Mouse (Mus musculus): ENCODE measurements around the gene Hoxa11. TPM values are rescaled to one million over a fixed set of nuclear protein-coding genes. Genes with fewer than 3 reads are reported as not detected.

Gene Hoxa11
- polyA plus RNA-seq, 1 experiment from 2014 or later = not detected

DNA sequence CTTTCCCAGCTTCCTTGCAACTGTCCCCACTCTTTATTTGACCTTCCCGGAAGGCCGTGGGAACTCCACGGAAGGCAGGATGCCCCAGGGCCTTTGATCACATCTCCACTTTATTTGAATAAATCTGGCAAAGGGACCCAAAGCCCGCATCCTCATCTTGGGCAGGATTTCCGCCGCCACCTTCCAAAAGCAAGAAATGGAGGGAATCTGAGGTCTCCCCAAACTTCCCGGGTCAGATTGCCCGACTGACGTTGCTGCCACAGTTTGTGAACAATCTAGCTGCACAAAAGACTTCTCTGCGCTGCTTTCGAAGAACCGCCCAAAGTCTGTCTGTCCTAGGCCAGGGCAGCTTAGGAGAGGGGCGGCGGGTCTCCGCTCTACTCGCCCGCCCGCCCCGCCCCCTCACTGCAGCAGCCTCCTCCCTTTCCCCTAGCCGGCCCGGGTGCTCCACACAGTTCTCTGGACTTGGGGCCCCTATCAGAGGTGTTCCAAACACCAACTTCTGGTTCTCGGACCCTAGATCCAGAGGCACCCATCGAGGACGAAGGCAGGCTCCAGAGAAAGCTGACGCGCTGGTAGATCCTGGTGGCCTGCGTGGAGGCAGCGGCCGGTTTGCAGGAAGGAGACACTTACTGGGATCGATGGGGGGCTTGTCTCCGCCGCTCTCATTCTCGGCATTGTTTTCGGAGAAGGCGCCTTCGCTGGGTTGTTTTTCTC is 20.6 kb downstream of the Hoxa11 start:
- H3K9me3 ChIP-seq (ENCODE audit: control insufficient read depth, low read length) = no peaks in the 10 kb centered on the region
- DNase-seq (ENCODE audit: low spot score) (no peak), ATAC-seq (ENCODE audit: low FRiP score) (no peak)
- no peak overlapping the region for H3K9ac ChIP-seq
- no peak overlapping the region for H3K4me2 ChIP-seq (replicated peaks)
- H3K4me3 ChIP-seq (replicated peaks; ENCODE audit: low read length) = no peak overlapping the region
- no peaks in the 10 kb centered on the region for H3K36me3 ChIP-seq (replicated peaks; ENCODE audit: control insufficient read depth, insufficient read depth)
- H3K27ac ChIP-seq = no peak overlapping the region
- peaks cover 99% of the 10 kb centered on the region for H3K27me3 ChIP-seq (ENCODE audit: control insufficient read depth, insufficient read depth, low read length)
- under 1% methylated on average over 36 of the region's 36 CpGs for WGBS
- H3K4me1 ChIP-seq (replicated peaks; ENCODE audit: control insufficient read depth, insufficient read depth, low read length) = 0 out of 2 replicates have a peak, but pooled peaks cover 4% of the 10 kb centered on the region

DNA sequence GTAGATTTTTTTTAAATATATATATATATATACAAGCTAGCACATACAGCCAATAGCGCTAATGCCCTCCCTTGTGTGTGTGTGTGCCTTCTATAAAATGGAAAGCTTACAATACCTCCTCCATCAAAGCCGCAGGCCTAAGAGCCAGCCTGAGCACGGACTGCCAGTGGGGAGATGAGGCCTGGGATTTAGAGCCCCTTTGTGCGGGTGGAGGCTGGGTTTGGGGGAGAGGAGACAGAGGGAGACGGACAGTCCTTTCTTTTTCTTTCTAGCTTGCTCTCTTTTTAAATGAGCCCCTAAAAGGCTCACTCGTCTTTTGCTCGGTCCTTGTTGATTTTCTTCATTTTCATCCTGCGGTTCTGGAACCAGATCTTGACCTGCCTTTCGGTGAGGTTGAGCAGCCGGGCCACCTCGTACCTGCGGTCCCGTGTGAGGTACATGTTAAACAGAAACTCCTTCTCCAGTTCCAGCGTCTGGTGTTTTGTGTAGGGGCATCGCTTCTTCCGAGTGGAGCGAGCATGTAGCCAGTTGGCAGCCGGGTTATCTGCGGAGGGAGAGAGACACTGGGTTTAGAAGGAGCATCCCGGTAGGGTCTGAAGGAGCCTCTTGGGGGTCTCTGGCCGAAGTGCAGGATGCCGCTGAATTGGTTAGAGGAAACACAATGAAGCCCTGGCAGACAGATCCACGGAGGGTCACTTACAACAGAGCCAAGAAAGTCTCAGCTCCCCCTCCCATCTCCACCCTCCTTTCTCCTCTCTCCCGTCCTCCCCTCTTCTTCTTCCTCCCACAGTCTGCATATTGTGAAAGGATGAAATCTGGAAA is 21.5 kb downstream of the Hoxa11 start:
- H3K9ac ChIP-seq = no peak overlapping the region
- no peaks in the 10 kb centered on the region for H3K9me3 ChIP-seq (ENCODE audit: control insufficient read depth, low read length)
- H3K4me1 ChIP-seq (replicated peaks; ENCODE audit: control insufficient read depth, insufficient read depth, low read length) = 0 out of 2 replicates have a peak, but pooled peaks cover 4% of the 10 kb centered on the region
- no peak overlapping the region for H3K4me3 ChIP-seq (replicated peaks; ENCODE audit: low read length)
- H3K27ac ChIP-seq = no peak overlapping the region
- ATAC-seq (ENCODE audit: low FRiP score) = no peak
- no peaks in the 10 kb centered on the region for H3K36me3 ChIP-seq (replicated peaks; ENCODE audit: control insufficient read depth, insufficient read depth)
- H3K27me3 ChIP-seq (ENCODE audit: control insufficient read depth, insufficient read depth, low read length) = peaks cover 99% of the 10 kb centered on the region
- no peak overlapping the region for H3K4me2 ChIP-seq (replicated peaks)
- 1% methylated on average over 24 of the region's 24 CpGs for WGBS
- no peak for DNase-seq (ENCODE audit: low spot score)

DNA sequence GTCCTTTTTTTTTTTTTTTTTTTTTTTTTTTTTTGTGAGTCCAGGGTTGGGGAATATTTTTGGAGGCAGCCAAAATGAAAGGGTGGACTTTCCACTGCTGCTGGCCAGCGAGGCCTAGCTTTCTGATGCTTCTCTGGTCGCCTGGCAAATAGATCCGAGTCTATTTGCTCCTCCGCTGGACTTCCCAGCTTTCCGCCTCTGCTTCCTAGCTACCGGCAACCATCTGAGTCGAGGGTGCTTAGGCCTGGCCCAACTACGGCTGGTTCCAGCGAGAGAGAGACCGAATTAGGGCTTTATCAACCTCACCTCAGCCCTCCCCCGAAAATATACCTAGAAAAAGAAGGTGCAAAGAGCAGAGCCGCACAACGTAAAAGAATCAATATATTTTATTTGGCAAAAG is 22.9 kb downstream of the Hoxa11 start:
- Histone ChIP-seq H3K4me1 (replicated peaks; ENCODE audit: control insufficient read depth, insufficient read depth, low read length) (0 out of 2 replicates have a peak, but pooled peaks cover 4% of the 10 kb centered on the region), H3K9ac (no peak overlapping the region), H3K36me3 (replicated peaks; ENCODE audit: control insufficient read depth, insufficient read depth) (no peaks in the 10 kb centered on the region), H3K9me3 (ENCODE audit: control insufficient read depth, low read length) (no peaks in the 10 kb centered on the region), H3K4me3 (replicated peaks; ENCODE audit: low read length) (no peak overlapping the region), H3K27me3 (ENCODE audit: control insufficient read depth, insufficient read depth, low read length) (peaks cover 100% of the 10 kb centered on the region), H3K27ac (no peak overlapping the region), H3K4me2 (replicated peaks) (no peak overlapping the region)
- no peak for DNase-seq (ENCODE audit: low spot score)
- no peak for ATAC-seq (ENCODE audit: low FRiP score)
- 10% methylated on average over 13 of the region's 13 CpGs for WGBS

DNA sequence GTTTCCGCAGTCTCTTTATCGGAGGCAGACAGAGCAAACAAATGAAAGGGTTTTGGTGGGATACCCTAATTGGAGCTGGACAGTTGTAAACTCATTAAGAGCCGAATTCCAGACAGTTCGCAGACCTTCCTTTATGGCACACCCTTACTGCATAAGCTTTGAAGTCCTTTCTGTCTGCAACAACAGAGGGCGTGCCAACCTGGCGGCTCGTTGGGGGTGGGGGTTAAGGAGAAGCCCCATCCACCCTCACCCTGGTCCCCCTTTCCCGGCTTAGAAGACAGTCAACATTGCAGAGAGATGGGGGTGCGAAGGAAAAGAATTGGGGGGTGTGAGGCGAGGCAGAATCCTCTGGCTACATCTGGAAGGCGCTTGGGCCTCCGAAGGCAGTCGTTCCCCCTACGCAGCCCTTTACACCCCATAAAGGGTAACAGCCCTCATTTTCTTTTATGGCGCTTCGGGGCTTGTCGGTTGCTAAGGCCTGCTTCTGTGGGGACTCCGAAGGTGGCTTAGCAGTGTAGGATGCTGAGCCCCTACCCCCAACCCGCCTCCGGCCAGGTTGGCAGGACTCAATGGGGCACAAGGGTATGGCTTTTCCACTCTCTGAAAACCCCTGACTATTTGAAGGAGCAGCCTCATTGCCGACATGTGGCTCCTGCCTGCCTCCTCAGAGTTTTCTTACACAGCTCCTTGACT is 23.5 kb downstream of the Hoxa11 start:
- Histone ChIP-seq H3K4me2 (replicated peaks) (peak overlapping the region; percentile 63), H3K9me3 (ENCODE audit: control insufficient read depth, low read length) (no peaks in the 10 kb centered on the region), H3K27me3 (ENCODE audit: control insufficient read depth, insufficient read depth, low read length) (peaks cover 100% of the 10 kb centered on the region), H3K36me3 (replicated peaks; ENCODE audit: control insufficient read depth, insufficient read depth) (no peaks in the 10 kb centered on the region), H3K4me3 (replicated peaks; ENCODE audit: low read length) (0 out of 2 replicates have a peak overlapping the region, but pooled peaks have one; percentile 37), H3K4me1 (replicated peaks; ENCODE audit: control insufficient read depth, insufficient read depth, low read length) (0 out of 2 replicates have a peak, but pooled peaks cover 4% of the 10 kb centered on the region), H3K27ac (no peak overlapping the region), H3K9ac (no peak overlapping the region)
- DNase-seq (ENCODE audit: low spot score) (no peak), ATAC-seq (ENCODE audit: low FRiP score) (peak; percentile 3; the same call in 1 of the 2 replicates)
- 5% methylated on average over 21 of the region's 21 CpGs for WGBS

DNA sequence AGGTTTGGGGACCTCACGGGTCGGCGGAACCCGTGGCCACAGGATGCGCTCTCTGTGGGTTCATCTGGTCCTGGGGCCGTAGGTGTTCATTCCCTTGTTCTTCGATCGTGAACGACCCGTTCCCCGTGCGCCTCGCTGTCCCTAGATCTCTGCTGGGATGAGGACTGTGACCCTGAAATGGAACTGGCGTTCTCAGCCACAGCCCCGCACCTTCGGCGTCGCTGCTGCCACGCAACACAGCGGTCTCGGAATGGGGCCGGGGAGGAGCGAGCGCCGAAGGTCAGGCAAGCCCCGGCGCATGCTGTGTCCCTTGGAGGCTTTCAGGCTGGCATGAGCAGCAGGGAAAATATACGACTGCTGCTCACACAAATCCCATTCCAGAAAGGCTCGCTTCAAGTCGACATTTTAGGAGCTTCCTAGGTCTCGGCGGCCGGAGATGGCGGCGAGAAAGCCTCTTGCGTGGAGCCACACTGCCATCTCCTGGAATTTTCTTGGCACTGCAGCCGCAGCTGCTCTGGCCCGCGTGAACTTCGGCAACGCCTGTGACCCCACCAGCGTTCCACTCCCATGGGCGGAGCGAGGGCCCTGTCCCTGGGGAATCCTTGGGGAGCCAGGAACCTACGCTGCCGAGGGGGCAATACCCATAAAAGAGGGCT is 24.1 kb downstream of the Hoxa11 start, which contains the start of gene Hoxa7:
Gene Hoxa7 (minus strand): TSS at position 518 of the 656 bp plus-strand sequence.
- H3K9me3 ChIP-seq (ENCODE audit: control insufficient read depth, low read length) = no peaks in the 10 kb centered on the region
- ATAC-seq (ENCODE audit: low FRiP score) (peak; percentile 67), DNase-seq (ENCODE audit: low spot score) (peak; percentile 92)
- peak within 1 kb of the TSS; percentile 32 for H3K9ac ChIP-seq
- H3K27me3 ChIP-seq (ENCODE audit: control insufficient read depth, insufficient read depth, low read length) = peaks cover 100% of the 10 kb centered on the region
- H3K27ac ChIP-seq = no peak within 1 kb of the TSS
- H3K4me2 ChIP-seq (replicated peaks) = peak within 1 kb of the TSS; percentile 63
- WGBS = 1% methylated on average over 46 of the region's 46 CpGs
- 0 out of 2 replicates have a peak, but pooled peaks cover 4% of the 10 kb centered on the region for H3K4me1 ChIP-seq (replicated peaks; ENCODE audit: control insufficient read depth, insufficient read depth, low read length)
- no peaks in the 10 kb centered on the region for H3K36me3 ChIP-seq (replicated peaks; ENCODE audit: control insufficient read depth, insufficient read depth)
- H3K4me3 ChIP-seq (replicated peaks; ENCODE audit: low read length) = peak within 1 kb of the TSS; percentile 37

DNA sequence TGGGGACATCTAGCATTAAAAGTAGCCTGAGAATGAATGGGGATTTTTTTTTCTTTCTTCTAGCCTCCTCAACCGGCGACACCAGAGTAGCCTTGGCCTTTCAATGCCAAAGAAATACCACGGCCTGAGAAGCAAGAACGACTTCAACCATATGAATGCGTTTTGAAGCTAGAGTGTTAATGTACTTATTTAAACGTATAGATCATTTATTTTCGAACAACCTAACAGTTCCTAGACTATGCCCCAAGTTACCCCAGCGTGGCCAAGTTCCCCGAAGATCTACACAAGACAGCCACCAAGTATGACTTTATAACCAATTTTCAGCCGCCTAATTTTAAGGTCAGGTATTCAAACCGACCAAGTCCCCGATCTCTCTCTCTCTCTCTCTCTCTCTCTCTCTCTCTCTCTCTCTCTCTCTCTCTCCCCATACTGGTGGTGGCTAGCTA is 24.7 kb downstream of the Hoxa11 start:
- no peak overlapping the region for H3K9ac ChIP-seq

DNA sequence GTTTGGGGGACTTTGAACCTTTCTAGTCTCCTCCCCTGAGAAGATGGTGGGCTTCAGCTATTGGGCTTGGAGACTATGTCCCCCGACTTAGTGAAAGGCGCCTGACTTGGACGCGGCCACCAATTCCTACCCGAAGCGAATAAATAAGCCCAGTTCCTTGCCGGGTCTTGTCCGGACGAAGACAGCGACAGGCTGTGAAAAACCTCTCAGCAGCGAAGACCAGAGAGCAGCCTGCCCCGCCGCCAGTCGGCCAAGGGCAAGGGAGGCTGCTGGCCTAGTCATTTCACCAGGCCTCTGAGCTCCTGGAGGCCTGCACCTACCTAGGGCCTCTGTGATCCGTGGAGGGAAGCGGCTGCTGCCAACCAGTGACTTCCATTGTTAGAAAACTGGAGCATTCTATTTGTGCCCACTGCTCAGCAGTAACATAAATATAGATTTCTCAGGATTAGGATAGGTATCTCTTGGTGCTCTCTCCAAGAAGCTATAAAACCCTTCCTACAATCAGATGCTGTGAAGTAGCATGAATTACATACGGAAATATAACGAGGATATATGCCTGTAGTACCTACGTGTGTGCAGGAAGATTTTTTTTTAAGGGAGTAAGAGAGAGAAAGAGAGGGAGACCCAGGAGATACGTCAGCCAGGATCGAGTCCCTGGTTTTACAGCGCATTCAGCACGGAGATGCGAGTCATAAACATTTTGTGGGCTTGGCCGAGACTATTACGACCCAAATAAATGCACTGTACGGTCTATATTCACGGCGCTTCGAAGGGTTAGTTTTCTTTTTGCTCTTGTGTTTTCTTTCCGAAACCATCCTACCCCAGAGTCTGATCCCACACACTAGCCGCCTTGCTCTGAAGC is 25.4 kb downstream of the Hoxa11 start:
- Histone ChIP-seq H3K36me3 (replicated peaks; ENCODE audit: control insufficient read depth, insufficient read depth) (no peaks in the 10 kb centered on the region), H3K9me3 (ENCODE audit: control insufficient read depth, low read length) (no peaks in the 10 kb centered on the region), H3K9ac (no peak overlapping the region), H3K4me1 (replicated peaks; ENCODE audit: control insufficient read depth, insufficient read depth, low read length) (0 out of 2 replicates have a peak, but pooled peaks cover 4% of the 10 kb centered on the region), H3K27ac (no peak overlapping the region), H3K27me3 (ENCODE audit: control insufficient read depth, insufficient read depth, low read length) (peaks cover 100% of the 10 kb centered on the region), H3K4me2 (replicated peaks) (no peak overlapping the region), H3K4me3 (replicated peaks; ENCODE audit: low read length) (no peak overlapping the region)
- ATAC-seq (ENCODE audit: low FRiP score) (no peak), DNase-seq (ENCODE audit: low spot score) (no peak)
- 15% methylated on average over 32 of the region's 32 CpGs for WGBS

More for the DNA sequence above, 24.7 kb downstream of the Hoxa11 start:
- Histone ChIP-seq H3K4me3 (replicated peaks; ENCODE audit: low read length) (peak overlapping the region; percentile 37), H3K4me1 (replicated peaks; ENCODE audit: control insufficient read depth, insufficient read depth, low read length) (0 out of 2 replicates have a peak, but pooled peaks cover 4% of the 10 kb centered on the region), H3K4me2 (replicated peaks) (peak overlapping the region; percentile 63), H3K36me3 (replicated peaks; ENCODE audit: control insufficient read depth, insufficient read depth) (no peaks in the 10 kb centered on the region), H3K9me3 (ENCODE audit: control insufficient read depth, low read length) (no peaks in the 10 kb centered on the region), H3K27me3 (ENCODE audit: control insufficient read depth, insufficient read depth, low read length) (peaks cover 100% of the 10 kb centered on the region), H3K27ac (no peak overlapping the region)
- ATAC-seq (ENCODE audit: low FRiP score) (no peak), DNase-seq (ENCODE audit: low spot score) (no peak)
- 4% methylated on average over 12 of the region's 12 CpGs for WGBS

Data from hindbrain, embryonic 14.5 days (tissue).